Mouse (Mus musculus): ENCODE data around the gene Tiam1. TPM values are rescaled to one million over a fixed set of nuclear protein-coding genes. Genes with fewer than 3 reads are reported as not detected.

The Tiam1 gene
- total RNA-seq, 2 experiments from 2014 or later, result 56.4 to 59.2 TPM

- no peak for DNase-seq (ENCODE audit: low spot score in 2 of 2)
Measured at GRCm38 (mm10) chr16:90052905-90053519, 90.6 kb downstream of the Tiam1 start.

DNA sequence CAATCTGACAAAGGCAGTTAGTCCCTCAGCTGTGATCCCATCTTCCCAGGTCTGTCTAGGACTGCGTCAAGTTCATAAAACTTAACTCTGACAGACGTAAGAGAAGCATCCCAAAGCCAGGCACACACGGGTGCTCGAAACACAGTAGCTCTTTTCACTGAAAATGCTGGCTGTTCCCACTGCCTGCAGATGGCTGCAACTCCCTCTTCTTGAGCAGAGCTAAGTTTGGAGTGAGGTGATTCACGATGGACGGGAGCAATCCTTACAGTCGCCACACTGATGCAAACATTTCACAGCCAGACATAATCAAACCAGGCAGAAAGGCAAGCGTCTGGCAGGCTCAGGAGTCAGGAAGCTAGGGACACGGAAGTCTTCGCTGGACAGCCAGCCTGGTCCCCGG, 91.2 kb downstream of the Tiam1 start:
- DNase-seq (ENCODE audit: low spot score in 2 of 2), result no peak

DNA sequence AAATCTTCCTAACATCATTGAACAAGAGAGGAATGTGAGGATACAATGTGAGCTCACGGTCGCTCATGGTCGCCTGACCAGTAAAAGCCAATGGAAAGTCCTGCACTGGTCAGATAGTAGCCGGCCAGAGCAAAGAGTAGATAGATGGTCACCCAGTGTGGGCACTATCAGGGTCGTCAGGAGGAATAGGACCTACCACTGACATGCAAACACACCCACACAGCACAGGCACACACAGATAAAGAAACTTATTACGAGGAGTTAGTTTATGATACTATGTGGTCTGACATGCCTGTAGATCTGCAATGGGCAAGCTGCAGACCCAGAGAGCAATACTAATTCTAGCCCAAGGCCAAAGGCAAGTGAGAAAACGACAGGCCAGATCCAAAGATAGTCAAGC, 92.5 kb downstream of the Tiam1 start:
- DNase-seq (ENCODE audit: low spot score in 2 of 2), result no peak

DNA sequence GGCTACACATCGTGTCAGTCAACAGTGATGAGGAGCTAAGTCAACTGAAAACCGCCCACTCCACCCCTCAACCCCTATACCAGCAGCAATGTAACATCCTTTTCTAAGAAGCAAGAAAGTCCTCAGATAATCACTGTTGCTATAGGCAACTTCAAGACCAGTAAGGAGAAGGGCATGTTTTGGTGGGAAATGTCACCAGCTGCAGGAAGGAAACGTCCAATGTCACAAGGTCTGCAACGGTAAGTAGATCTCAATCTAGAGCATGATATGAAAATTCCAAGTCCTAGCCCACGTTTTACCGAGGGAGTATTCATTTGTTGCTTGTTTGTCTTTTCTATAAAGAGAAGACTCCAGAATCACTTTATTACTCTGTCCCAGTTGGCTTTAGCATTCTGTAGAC, 95.7 kb downstream of the Tiam1 start:
- DNase-seq (ENCODE audit: low spot score in 2 of 2), result no peak

DNA sequence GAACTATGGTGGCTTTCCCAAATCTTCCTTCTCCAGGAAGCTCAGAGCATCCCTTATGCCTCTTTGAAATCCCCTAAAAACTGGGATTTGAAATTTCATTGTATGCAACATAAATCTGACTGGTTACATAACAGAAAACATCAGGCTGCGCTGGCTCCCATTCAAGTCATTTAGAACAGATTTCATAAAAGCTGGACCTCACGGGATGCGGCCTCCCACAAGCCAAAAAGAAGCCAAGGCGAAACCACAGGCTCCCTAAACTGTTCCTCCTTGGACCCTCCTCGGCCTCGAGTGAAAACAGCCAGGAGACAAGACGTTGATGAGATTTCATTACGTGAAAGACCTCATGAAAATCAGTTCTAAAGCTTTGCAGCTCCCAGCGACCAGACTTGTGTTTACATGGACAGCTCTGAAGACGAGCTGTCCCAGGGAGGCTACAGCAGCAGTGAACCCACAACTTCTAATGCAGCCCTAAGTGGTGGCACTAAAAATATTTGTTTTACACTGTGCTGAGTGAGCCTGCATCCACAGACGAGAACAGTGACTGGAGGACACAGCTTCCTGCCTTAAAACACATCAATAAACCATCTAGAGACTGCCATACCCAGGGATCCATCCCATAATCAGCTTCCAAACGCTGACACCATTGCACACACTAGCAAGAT, 96.9 kb downstream of the Tiam1 start:
- DNase-seq (ENCODE audit: low spot score in 2 of 2), result no peak

GRCm38 (mm10) chr16:90045611-90046010, 98.0 kb downstream of the Tiam1 start:
- no peak for DNase-seq (ENCODE audit: low spot score in 2 of 2)

DNA sequence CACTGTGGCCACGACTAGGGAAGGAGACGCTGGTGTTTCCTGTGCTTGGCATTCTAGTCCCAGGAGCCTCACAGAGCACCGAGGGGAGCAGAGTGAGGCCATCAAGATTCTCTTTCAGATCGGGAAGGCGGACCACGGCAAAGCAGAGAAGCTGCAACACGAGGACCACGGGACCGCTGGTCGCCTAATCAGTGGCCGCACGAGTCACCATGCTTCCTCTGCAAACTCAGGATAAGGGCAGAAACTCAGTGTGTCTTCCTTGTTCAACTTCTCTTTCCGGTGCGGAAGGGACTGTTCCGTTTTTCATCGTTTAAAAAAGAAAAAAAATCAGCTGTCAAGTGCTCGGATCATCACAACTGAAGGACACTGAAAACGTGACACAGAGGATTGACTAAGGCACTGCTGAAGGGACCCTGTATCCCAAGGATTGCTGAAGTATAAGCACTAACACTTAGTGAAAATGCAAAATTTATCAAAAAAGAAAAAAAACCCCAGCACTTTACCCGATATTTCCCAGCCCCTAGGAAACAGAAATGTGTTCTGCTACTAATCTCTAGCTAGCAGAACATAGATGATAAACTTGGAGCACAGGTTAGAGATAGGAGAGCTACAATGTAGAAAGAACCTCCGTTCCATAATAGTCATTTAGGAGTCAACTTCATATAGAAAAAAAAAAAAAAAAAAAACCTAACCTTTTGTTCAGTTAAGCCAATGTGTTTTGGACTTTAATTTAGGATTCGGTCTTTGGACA, 99.4 kb downstream of the Tiam1 start:
- no peak for DNase-seq (ENCODE audit: low spot score in 2 of 2)

DNA sequence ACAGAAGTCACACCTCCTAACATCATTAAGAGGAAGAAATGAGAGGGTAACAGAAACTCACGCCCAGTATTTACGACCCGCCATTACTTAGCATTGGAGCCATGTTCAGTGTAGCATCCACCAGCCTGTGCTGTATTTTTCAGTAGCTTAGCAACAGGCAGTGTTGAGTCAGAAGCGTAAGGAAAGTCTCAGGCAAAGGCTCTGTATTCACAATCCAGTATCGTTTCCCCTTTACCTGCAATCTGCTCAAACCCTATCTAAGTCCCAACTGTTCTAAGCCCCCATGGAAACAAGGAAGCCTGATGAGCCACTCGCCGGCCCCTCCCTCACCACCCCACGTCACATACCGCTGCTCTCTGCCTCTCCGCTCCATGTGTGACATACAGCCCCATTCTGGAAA, 100.7 kb downstream of the Tiam1 start:
- no peak for DNase-seq (ENCODE audit: low spot score in 2 of 2)

GRCm38 (mm10) chr16:90042386-90042785, 101.2 kb downstream of the Tiam1 start:
- DNase-seq (ENCODE audit: low spot score in 2 of 2), result no peak

DNA sequence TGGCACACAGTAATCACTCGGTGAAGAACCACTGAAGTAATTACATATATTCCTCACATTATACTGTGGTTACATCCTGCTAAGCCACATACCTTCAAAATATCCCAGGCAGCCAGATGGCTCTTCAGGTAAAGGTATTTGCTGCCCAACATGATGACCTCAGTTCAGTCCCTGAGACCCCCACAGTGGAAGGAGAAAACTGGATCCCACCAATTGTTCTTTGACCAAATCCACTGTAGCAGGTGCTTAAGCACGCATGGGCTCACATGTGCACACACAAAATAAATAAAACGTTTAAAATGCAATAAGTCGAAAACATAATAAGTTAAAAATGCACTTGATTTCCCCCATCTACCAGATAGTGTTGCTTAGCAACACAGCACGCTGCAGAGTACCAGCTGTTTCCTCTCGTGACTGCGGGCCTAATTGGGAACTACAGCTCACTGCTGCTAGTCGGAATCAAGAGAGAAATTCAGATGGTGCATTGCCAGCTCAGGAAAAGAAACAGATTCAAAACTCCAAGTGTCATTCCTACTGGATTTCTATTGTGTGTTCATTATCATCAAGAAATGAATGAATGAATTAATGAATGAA, 102.7 kb downstream of the Tiam1 start:
- no peak for DNase-seq (ENCODE audit: low spot score in 2 of 2)

DNA sequence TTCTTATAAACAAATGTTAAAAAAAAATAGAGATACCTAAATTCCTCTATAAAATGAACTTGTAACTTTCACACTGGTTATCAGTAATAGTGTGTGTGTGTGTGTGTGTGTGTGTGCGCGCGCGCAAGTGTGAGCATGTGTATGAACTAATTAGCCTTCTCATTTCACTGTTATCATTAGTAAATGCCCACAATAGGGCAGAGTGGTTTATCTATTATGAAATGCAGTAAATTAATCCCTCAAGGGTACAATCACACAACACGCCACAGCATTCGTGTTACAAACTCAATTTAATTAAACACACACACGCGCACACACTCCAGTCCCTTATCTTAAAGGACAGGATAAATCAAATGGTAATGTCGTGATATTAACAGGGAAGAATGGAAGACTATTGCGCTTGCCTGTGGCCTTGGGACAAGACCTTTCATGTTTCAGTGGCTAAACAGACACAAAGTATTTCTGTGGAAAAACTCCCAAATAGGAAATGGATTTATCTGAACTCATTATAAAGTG, 107.9 kb downstream of the Tiam1 start:
- no peak for DNase-seq (ENCODE audit: low spot score in 2 of 2)

GRCm38 (mm10) chr16:90030355-90030754, 113.2 kb downstream of the Tiam1 start:
- no peak for DNase-seq (ENCODE audit: low spot score in 2 of 2)

GRCm38 (mm10) chr16:90027886-90028285, 115.7 kb downstream of the Tiam1 start:
- DNase-seq (ENCODE audit: low spot score in 2 of 2), result no peak

DNA sequence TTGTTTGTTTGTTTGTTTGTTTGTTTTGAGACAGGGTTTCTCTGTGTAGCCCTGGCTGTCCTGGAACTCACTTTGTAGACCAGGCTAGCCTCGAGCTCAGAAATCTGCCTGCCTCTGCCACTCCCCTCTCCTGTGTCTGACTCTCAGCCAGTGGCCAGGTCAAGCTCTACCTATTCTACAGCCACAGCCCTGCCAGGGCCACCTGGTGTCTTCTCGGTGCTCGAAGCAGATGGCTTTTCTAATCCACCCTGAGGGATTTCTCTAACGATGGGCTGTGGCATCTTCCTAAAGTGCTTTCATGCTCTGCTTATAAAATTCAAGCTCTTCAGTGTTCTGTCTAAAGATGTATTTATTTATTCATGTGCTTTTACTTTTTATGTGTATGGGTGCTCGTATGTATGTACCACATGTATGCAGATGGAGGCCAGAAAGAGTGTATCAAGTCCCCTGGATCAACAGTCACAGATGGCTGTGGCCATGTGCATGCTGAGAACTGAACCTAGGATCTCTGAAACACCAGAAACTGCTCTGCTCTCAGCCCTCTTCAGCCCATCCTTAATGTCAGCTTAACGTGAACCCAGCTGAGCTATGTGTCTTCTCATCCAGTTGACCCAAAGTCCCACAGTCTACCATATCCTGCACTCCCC, 117.9 kb downstream of the Tiam1 start:
- no peak for DNase-seq (ENCODE audit: low spot score in 2 of 2)

DNA sequence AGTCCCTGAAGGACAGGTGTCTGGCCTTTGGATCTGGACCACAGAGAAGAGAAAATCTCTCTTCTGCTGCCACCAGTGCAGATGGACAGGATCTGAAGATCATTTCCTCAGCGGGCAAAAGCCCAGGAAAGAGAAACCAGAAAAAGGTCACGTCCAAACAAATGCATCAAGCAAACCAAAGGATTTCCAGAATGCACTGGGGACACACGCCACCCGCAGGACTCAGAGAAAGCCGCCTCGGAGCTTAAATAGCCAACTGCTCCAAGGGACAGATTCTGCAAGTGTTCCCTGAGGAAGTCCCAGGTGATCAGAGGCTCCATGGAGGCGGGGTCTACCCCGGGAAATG, 119.9 kb downstream of the Tiam1 start:
- DNase-seq (ENCODE audit: low spot score in 2 of 2), result no peak

GRCm38 (mm10) chr16:90022932-90023664, 120.5 kb downstream of the Tiam1 start:
- DNase-seq (ENCODE audit: low spot score in 2 of 2), result no peak

- DNase-seq (ENCODE audit: low spot score in 2 of 2), result no peak
Measured at GRCm38 (mm10) chr16:90016046-90016445, 127.5 kb downstream of the Tiam1 start.

DNA sequence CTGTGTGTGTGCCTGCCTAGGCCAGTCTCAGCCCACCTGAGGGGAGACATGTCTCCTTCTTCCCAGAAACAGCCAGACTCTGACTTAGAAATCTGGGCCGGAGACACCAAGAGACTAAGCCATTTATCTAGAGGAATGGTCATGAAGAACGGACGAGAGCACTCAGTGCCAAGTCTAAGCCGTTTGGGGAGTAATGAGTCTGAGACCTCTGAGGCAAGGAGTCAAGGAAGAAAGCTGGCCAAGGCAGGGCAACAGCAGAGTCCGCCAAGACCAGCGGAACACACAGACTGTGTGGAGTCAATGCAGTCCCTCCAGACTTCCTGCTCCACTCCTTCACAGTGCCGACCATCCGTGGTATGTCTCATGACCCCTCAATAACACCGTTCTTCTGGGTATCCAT, 129.0 kb downstream of the Tiam1 start:
- no peak for DNase-seq (ENCODE audit: low spot score in 2 of 2)

- no peak for DNase-seq (ENCODE audit: low spot score in 2 of 2)
Measured at GRCm38 (mm10) chr16:90011521-90012181, 131.9 kb downstream of the Tiam1 start.

- DNase-seq (ENCODE audit: low spot score in 2 of 2), result no peak
Measured at GRCm38 (mm10) chr16:90008504-90008903, 135.1 kb downstream of the Tiam1 start.

Data from adrenal gland, adult 18-20 months (tissue).